Mouse (Mus musculus): Measurements from ENCODE around the gene Gab3. TPM values are rescaled to one million over a fixed set of nuclear protein-coding genes. Genes with fewer than 3 reads are reported as not detected.
"Not testable (repeated sequence)": the region's sequence is repeated elsewhere in the genome, so short reads cannot be mapped to it uniquely, and the experiment has no call there.

The Gab3 gene
- polyA plus RNA-seq, 1 experiment from 2014 or later = 1.5 TPM

- Histone ChIP-seq H3K4me1 (no peaks in the 10 kb centered on the region), H3K4me2 (peak within 1 kb of the TSS; percentile 60), H3K27me3 (no peaks in the 10 kb centered on the region), H3K9me3 (no peaks in the 10 kb centered on the region), H3K4me3 (peak within 1 kb of the TSS; percentile 57), H3K27ac (peak within 1 kb of the TSS; percentile 73; the same call in 1 of the 2 replicates), H3K36me3 (peaks cover 5% of the 10 kb centered on the region), H3K9ac (peak within 1 kb of the TSS; percentile 73)
- peak; percentile 99 for ATAC-seq (ENCODE audit: insufficient number of reproducible peaks, insufficient read depth, low FRiP score, low TSS enrichment, low read depth)
- WGBS = 23% methylated on average over 29 of the region's 29 CpGs
Measured at GRCm38 (mm10) chrX:75095369-75096162, 10.3 kb upstream of the Gab3 start, which contains the start of gene Dkc1. TSS of gene Dkc1 (plus strand) at chrX:75095854.

GRCm38 (mm10) chrX:75085654-75086053 lies 396 bp upstream of the Gab3 start:
- WGBS = 41% methylated on average over 1 of the region's 1 CpGs
- ATAC-seq (ENCODE audit: insufficient number of reproducible peaks, insufficient read depth, low FRiP score, low TSS enrichment, low read depth) = no peak
- no peak overlapping the region for H3K9ac ChIP-seq
- H3K4me1 ChIP-seq = no peaks in the 10 kb centered on the region
- no peaks in the 10 kb centered on the region for H3K9me3 ChIP-seq
- H3K27me3 ChIP-seq = no peaks in the 10 kb centered on the region
- H3K27ac ChIP-seq = no peak overlapping the region
- no peak overlapping the region for H3K4me3 ChIP-seq
- no peak overlapping the region for H3K4me2 ChIP-seq
- H3K36me3 ChIP-seq = no peaks in the 10 kb centered on the region

- peak overlapping the region; percentile 62 for H3K4me2 ChIP-seq
- H3K9me3 ChIP-seq = no peaks in the 10 kb centered on the region
- 29% methylated on average over 26 of the region's 26 CpGs for WGBS
- H3K36me3 ChIP-seq = no peaks in the 10 kb centered on the region
- peak overlapping the region; percentile 62 for H3K9ac ChIP-seq
- no peak overlapping the region for H3K27ac ChIP-seq
- no peak for ATAC-seq (ENCODE audit: insufficient number of reproducible peaks, insufficient read depth, low FRiP score, low TSS enrichment, low read depth)
- no peaks in the 10 kb centered on the region for H3K4me1 ChIP-seq
- no peaks in the 10 kb centered on the region for H3K27me3 ChIP-seq
- H3K4me3 ChIP-seq = peak overlapping the region; percentile 48
Measured at GRCm38 (mm10) chrX:75083982-75084773, 1.1 kb downstream of the Gab3 start.

DNA sequence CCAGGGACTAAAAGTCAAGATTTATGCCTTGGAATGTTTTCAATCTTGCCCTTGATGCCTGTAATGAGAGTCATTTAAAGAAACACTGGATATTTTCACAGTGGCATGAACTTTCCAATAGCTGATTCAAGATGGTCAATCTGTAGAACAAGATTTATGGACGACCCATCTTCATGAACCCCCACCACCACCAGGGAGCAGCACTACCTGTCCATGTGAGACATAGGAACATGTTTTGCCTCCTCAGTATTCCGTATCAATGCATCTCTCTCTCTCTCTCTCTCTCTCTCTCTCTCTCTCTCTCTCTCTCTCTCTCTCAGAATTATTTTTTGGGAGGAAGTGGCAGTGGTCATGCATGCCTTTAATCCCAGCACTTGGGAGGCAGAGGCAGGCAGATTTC lies 2.9 kb downstream of the Gab3 start:
- Histone ChIP-seq H3K4me3 (no peak overlapping the region), H3K27me3 (no peaks in the 10 kb centered on the region), H3K36me3 (no peaks in the 10 kb centered on the region), H3K4me2 (no peak overlapping the region), H3K4me1 (no peaks in the 10 kb centered on the region), H3K27ac (no peak overlapping the region), H3K9me3 (no peaks in the 10 kb centered on the region), H3K9ac (no peak overlapping the region)
- no peak for ATAC-seq (ENCODE audit: insufficient number of reproducible peaks, insufficient read depth, low FRiP score, low TSS enrichment, low read depth)
- WGBS = 52% methylated on average over 2 of the region's 2 CpGs

DNA sequence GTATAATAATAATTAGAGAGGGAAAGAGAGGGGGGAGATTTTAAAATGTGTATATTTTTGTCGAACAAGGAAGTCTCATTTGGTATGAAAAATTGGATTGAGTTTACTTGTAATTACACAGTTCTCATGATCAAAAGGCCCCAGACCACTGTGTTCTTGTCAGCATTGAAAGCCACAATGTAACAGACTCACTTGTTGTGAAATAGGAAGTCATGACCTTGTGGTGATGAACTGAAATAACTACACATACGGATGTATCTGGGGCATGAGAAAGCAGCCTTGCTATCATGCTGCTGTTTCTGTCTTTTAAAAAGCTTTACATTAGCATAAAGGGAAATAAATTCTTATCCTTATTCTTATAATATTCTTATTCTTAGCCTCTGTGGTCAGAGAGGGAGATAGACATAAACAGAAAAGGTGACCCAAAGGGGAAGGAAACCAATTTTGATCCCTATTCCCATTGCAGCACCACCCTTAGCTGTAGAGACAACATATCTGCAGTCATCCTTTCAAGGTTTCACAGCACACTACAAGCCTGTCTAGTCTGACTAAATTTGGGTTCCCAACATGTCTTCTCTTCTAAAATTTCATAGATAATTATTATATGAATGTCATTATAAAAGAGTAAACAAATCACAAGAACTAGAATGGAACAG lies 29.0 kb downstream of the Gab3 start:
- Histone ChIP-seq H3K9me3 (no peaks in the 10 kb centered on the region), H3K9ac (no peak overlapping the region), H3K4me3 (no peak overlapping the region), H3K27ac (no peak overlapping the region), H3K27me3 (no peaks in the 10 kb centered on the region), H3K4me1 (no peaks in the 10 kb centered on the region), H3K4me2 (no peak overlapping the region), H3K36me3 (no peaks in the 10 kb centered on the region)
- ATAC-seq (ENCODE audit: insufficient number of reproducible peaks, insufficient read depth, low FRiP score, low TSS enrichment, low read depth) = no peak
- 84% methylated on average over 2 of the region's 2 CpGs for WGBS

DNA sequence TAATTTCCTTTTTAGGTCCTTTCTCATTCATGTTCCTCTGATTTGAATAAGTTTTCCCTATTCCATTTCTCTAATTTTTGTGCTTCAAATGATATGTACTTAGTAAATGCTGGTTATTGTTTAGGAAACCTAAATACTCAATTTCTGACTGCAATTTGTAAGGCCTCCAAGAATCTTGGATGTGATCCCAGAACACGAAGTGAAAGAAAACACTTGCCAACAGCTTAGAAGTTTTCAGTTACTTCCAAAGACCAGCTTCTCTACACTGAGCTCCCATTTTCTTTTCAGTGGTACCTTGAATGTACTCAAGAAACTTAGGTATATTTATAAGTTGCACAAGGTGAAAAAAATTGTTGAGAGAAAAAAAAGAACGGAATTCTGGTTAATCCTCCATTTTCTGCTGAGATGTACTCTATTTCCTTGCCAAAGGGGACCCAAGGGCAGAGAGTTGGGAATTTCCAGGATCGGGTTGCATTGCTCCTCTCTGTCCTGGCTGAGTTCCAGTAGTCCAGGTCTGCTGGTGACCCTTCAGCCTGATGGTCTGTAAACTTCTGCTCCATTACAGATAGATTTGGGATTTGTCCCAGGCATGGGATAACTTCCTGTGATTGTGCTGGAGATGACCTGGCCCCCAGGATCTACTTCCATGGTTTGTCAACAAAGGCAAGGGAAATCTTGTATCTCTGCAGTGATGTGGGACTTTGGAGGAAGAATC lies 38.2 kb downstream of the Gab3 start:
- no peak for ATAC-seq (ENCODE audit: insufficient number of reproducible peaks, insufficient read depth, low FRiP score, low TSS enrichment, low read depth)
- no peaks in the 10 kb centered on the region for H3K36me3 ChIP-seq
- H3K9me3 ChIP-seq = no peaks in the 10 kb centered on the region
- H3K9ac ChIP-seq = no peak overlapping the region
- no peak overlapping the region for H3K4me3 ChIP-seq
- no peak overlapping the region for H3K4me2 ChIP-seq
- WGBS = 45% methylated on average over 3 of the region's 3 CpGs
- no peaks in the 10 kb centered on the region for H3K27me3 ChIP-seq
- H3K27ac ChIP-seq = no peak overlapping the region
- no peaks in the 10 kb centered on the region for H3K4me1 ChIP-seq

DNA sequence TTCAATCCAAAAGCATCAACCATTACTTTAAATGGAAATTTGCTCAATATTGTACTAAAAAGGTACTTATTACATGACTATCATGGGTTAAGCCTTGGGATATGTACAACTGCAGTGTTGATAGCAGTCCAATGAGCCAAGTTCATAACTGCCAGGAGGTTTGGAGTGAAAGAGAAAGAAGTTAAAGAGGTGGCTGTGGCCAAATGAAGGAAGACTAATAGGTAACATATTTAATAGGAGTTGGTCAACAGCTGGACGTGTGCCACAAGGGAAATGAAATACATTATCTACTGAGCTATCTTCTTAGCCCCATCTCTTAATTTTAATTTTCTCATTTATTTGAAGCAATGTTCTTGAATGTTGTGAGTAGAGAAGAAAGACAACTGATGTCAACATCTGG lies 39.3 kb downstream of the Gab3 start:
- Histone ChIP-seq H3K27ac (no peak overlapping the region), H3K9me3 (no peaks in the 10 kb centered on the region), H3K36me3 (no peaks in the 10 kb centered on the region), H3K4me2 (no peak overlapping the region), H3K27me3 (no peaks in the 10 kb centered on the region), H3K4me3 (no peak overlapping the region), H3K4me1 (no peaks in the 10 kb centered on the region), H3K9ac (no peak overlapping the region)
- no peak for ATAC-seq (ENCODE audit: insufficient number of reproducible peaks, insufficient read depth, low FRiP score, low TSS enrichment, low read depth)
- 77% methylated on average over 1 of the region's 1 CpGs for WGBS

DNA sequence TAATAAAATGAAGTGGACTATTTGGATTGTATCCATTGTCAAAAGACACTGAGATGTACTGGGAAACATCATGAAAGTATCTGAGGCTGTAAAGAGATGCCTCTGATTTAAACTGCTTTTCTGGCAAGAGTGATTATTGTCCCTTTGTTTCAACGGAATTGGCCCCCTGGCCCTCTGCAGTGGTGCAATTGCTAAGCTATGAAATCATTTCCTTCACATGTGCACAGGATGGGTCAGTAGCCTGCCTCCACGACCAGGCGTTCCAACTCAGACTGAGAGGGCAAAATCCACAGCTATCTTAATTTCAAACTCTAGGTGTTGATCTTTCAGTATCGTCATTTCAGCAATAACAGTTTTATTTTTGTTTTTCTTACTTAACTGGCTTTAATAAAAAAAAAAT lies 40.7 kb downstream of the Gab3 start:
- 59% methylated on average over 4 of the region's 4 CpGs for WGBS
- Histone ChIP-seq H3K9ac (no peak overlapping the region), H3K27me3 (no peaks in the 10 kb centered on the region), H3K4me2 (no peak overlapping the region), H3K9me3 (no peaks in the 10 kb centered on the region), H3K27ac (no peak overlapping the region), H3K36me3 (no peaks in the 10 kb centered on the region), H3K4me3 (no peak overlapping the region), H3K4me1 (no peaks in the 10 kb centered on the region)
- no peak for ATAC-seq (ENCODE audit: insufficient number of reproducible peaks, insufficient read depth, low FRiP score, low TSS enrichment, low read depth)

DNA sequence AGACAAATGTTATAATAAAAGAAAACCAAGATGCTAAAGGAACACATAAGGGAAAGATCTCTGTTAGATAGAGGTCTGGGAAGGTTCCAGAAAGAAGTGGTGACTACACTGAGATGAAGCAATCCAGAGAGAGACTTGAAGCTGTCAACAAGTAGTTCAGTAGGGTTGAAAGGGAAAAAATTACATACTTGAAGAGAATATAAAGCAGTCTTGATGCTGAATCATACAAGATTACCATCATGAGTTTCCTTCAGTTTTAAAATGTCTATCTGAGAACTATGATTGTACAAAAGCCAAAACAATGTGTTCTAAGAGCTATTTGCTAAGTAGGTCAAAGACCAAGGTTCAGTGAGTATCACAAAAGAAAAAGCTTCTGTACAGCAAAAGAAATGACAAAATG lies 48.6 kb downstream of the Gab3 start:
- ATAC-seq (ENCODE audit: insufficient number of reproducible peaks, insufficient read depth, low FRiP score, low TSS enrichment, low read depth) = no peak

DNA sequence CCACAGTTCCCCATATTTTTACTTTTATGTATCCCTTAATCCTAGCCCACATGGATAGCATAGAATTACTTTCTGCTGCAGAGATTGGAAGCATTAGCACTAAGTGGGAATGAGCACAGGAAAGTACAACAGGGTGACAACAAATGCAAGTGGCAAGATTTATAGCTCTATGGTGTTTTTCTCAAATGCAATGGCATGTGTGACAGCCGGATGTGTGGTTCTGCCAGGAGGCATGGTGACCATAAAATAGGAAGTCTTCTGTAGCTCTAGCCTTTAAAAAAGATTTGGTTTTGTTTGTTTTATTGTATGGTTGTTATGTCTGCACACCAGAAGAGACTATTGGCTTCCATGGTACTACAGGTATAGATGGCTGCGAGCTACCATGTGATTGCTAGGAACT lies 50.1 kb downstream of the Gab3 start:
- no peak for ATAC-seq (ENCODE audit: insufficient number of reproducible peaks, insufficient read depth, low FRiP score, low TSS enrichment, low read depth)
- no peak overlapping the region for H3K4me2 ChIP-seq
- H3K36me3 ChIP-seq = no peaks in the 10 kb centered on the region
- H3K4me1 ChIP-seq = no peaks in the 10 kb centered on the region
- no peaks in the 10 kb centered on the region for H3K9me3 ChIP-seq
- no peak overlapping the region for H3K27ac ChIP-seq
- H3K9ac ChIP-seq = no peak overlapping the region
- H3K4me3 ChIP-seq = no peak overlapping the region
- no peaks in the 10 kb centered on the region for H3K27me3 ChIP-seq
- WGBS = 93% methylated on average over 2 of the region's 2 CpGs

More for the DNA sequence above, 48.6 kb downstream of the Gab3 start:
- Histone ChIP-seq H3K27me3 (no peaks in the 10 kb centered on the region), H3K4me1 (no peaks in the 10 kb centered on the region), H3K9ac (no peak overlapping the region), H3K27ac (no peak overlapping the region), H3K4me2 (no peak overlapping the region), H3K9me3 (no peaks in the 10 kb centered on the region), H3K4me3 (no peak overlapping the region), H3K36me3 (no peaks in the 10 kb centered on the region)

DNA sequence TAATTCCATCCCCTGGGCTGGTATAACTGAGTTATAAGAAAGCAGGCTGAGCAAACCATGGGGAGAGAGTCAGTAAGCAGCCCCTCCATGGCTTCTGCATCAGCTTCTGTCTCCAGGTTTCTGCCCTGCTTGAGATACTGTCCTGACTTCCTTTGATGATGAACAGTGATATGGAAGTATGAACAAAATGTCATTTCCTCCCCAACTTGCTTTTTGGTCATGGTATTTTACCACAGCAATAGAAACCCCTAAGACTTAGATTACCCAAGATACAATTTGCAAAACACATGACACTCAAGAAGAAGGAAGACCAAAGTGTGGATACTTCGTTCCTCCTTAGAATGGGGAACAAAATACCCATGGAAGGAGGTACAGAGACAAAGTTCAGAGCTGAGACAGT lies 51.2 kb downstream of the Gab3 start:
- H3K27ac ChIP-seq = not testable (repeated sequence)
- 65% methylated on average over 1 of the region's 1 CpGs for WGBS

More for the DNA sequence above, 51.2 kb downstream of the Gab3 start:
- not testable (repeated sequence) for H3K4me3 ChIP-seq; H3K9me3 ChIP-seq; H3K27me3 ChIP-seq; H3K4me1 ChIP-seq; ATAC-seq (ENCODE audit: insufficient number of reproducible peaks, insufficient read depth, low FRiP score, low TSS enrichment, low read depth); H3K9ac ChIP-seq; H3K36me3 ChIP-seq; H3K4me2 ChIP-seq
